27 mouse cellular contexts compared by ENCODE assay signal in genomic region chr13:52792242-52792844, GRCm38 (mm10).
A peak's percentile ranks its signal among the peaks of the same experiment; 100 is the strongest.
DNase-seq lines count a peak whose midpoint lies in the region; ATAC-seq and TF ChIP-seq lines count a peak whose summit lies in the region.
"Had no signal": no experiment of that assay in that cellular context is flagged by ENCODE, and none has a peak within 500 bp of the region (broad histone marks: within the 10 kb centered on the region; RNA-seq: fewer than 3 reads in every experiment).

No protein-coding gene starts in this region.

- no peak for DNase-seq in frontal cortex, postnatal 25 days (ENCODE audit: low spot score in 2 of 2)
- DNase-seq in testis, postnatal 10 days (ENCODE audit: low spot score), result no peak
- peak; percentile 20 for DNase-seq in R1 (ENCODE audit: low read depth, low spot score)
- peak; percentile 6 for DNase-seq in splenic B cell, adult 2 months (ENCODE audit: low read depth, low spot score)
- DNase-seq in heart, postnatal 14 days, result no peak
- DNase-seq: adrenal gland, adult 2 months; adrenal gland, postnatal 10 days; adrenal gland, postnatal 25 days; cerebellum, adult 11 months; cerebellum, adult 18-20 months; cerebellum, adult 8-10 months; cerebellum, adult 9-11 months; cerebellum, postnatal 14 days; cerebellum, postnatal 36 days; embryo, embryonic 11 days had no signal

- no peak for TF ChIP-seq CTCF in testis, adult 2 months (IDR thresholded peaks at IDR 0.05; ENCODE audit: control insufficient read depth, insufficient read depth, insufficient replicate concordance, low read depth, low read length)

- H3K27me3 ChIP-seq in testis, adult 2 months (ENCODE audit: control insufficient read depth, insufficient read depth, low read length), result no peaks in the 10 kb centered on the region
- no peaks in the 10 kb centered on the region for H3K27me3 ChIP-seq in splenic B cell, adult 2 months (ENCODE audit: control insufficient read depth, insufficient read depth, low read length, poor library complexity, severe bottlenecking)
- no peaks in the 10 kb centered on the region for H3K27me3 ChIP-seq in neural tube, embryonic 15.5 days (replicated peaks)
- H3K27me3 ChIP-seq: embryonic facial prominence, embryonic 13.5 days; embryonic facial prominence, embryonic 15.5 days; forebrain, embryonic 12.5 days; Patski had no signal

- H3K9ac ChIP-seq in neural tube, embryonic 15.5 days (replicated peaks), result no peak overlapping the region
- H3K9ac ChIP-seq: embryonic facial prominence, embryonic 13.5 days; embryonic facial prominence, embryonic 15.5 days; forebrain, embryonic 12.5 days had no signal

- H3K4me1 ChIP-seq in testis, adult 2 months (ENCODE audit: control insufficient read depth, insufficient read depth, low read length), result peaks cover 2% of the 10 kb centered on the region; the same call in 1 of the 2 replicates
- no peaks in the 10 kb centered on the region for H3K4me1 ChIP-seq in neural tube, embryonic 15.5 days
- H3K4me1 ChIP-seq: embryonic facial prominence, embryonic 13.5 days; embryonic facial prominence, embryonic 15.5 days; forebrain, embryonic 10.5 days; forebrain, embryonic 12.5 days had no signal

- ATAC-seq in frontal cortex, adult (ENCODE audit: low TSS enrichment), result peak; percentile 59; the same call in 1 of the 2 replicates
- no peak for ATAC-seq in neural tube, embryonic 15.5 days (ENCODE audit: low FRiP score)
- ATAC-seq: forebrain, embryonic 14.5 days; forebrain, embryonic 16.5 days; Patski had no signal

- H3K27ac ChIP-seq in testis, adult 2 months (ENCODE audit: control insufficient read depth, insufficient read depth, low read depth, low read length), result no peak overlapping the region; the same call in 1 of the 2 replicates
- H3K27ac ChIP-seq in neural tube, embryonic 15.5 days (replicated peaks), result no peak overlapping the region
- H3K27ac ChIP-seq: embryonic facial prominence, embryonic 13.5 days; embryonic facial prominence, embryonic 15.5 days; forebrain, embryonic 10.5 days; forebrain, embryonic 12.5 days had no signal

- H3K36me3 ChIP-seq in testis, adult 2 months (ENCODE audit: control insufficient read depth, insufficient read depth, low read length), result no peaks in the 10 kb centered on the region
- no peaks in the 10 kb centered on the region for H3K36me3 ChIP-seq in splenic B cell, adult 2 months (ENCODE audit: control insufficient read depth, insufficient read depth, low read length, poor library complexity, severe bottlenecking)
- H3K36me3 ChIP-seq in neural tube, embryonic 15.5 days, result no peaks in the 10 kb centered on the region
- H3K36me3 ChIP-seq: embryonic facial prominence, embryonic 13.5 days; embryonic facial prominence, embryonic 15.5 days; forebrain, embryonic 10.5 days; forebrain, embryonic 12.5 days; G1E had no signal

- no peak overlapping the region for H3K4me2 ChIP-seq in neural tube, embryonic 15.5 days
- H3K4me2 ChIP-seq: embryonic facial prominence, embryonic 13.5 days; embryonic facial prominence, embryonic 15.5 days; forebrain, embryonic 12.5 days had no signal

- WGBS in neural tube, embryonic 15.5 days, result 93% methylated on average over 9 of the region's 9 CpGs

- no peak for TF ChIP-seq POLR2A in testis, adult 2 months (IDR thresholded peaks at IDR 0.05; ENCODE audit: control insufficient read depth, low read depth, low read length)

- no peaks in the 10 kb centered on the region for H3K9me3 ChIP-seq in neural tube, embryonic 15.5 days (replicated peaks)
- H3K9me3 ChIP-seq: embryonic facial prominence, embryonic 13.5 days; embryonic facial prominence, embryonic 15.5 days; forebrain, embryonic 10.5 days; forebrain, embryonic 12.5 days had no signal

- peak overlapping the region; percentile 63 for H3K4me3 ChIP-seq in testis, adult 2 months (ENCODE audit: control insufficient read depth, low read depth, low read length)
- H3K4me3 ChIP-seq in neural tube, embryonic 15.5 days (replicated peaks), result no peak overlapping the region
- H3K4me3 ChIP-seq: embryonic facial prominence, embryonic 13.5 days; embryonic facial prominence, embryonic 15.5 days; erythroblast, embryonic 14.5 days; forebrain, embryonic 10.5 days; forebrain, embryonic 12.5 days had no signal

- intact Hi-C loops in heart, postnatal 14 days (cut with DNase I), result no loop called here

Comparison
In these comparisons a context has a peak if more than half of its experiments do, and no peak if none do; other contexts are left out.
1. DNase-seq: peak in R1 (single experiment) and splenic B cell, adult 2 months (single experiment); none in frontal cortex, postnatal 25 days (0 of 2), testis, postnatal 10 days (single experiment) and heart, postnatal 14 days (0 of 2).